Comparison of ENCODE assay signal across 9 mouse cellular contexts in genomic region chr8:48843931-48844285, GRCm38 (mm10). TPM values are rescaled to one million over a fixed set of nuclear protein-coding genes. Genes with fewer than 3 reads are reported as not detected.
DNase-seq lines count a peak whose midpoint lies in the region; ATAC-seq and TF ChIP-seq lines count a peak whose summit lies in the region.
"Had no signal": no experiment of that assay in that cellular context is flagged by ENCODE, and none has a peak within 500 bp of the region (broad histone marks: within the 10 kb centered on the region; RNA-seq: fewer than 3 reads in every experiment).

Gene Tenm3, minus strand, starts transcription at chr8:48843951.

- WGBS in kidney, adult 2 months: under 1% methylated on average over 19 of the region's 19 CpGs
- WGBS in embryonic facial prominence, embryonic 13.5 days: 0% methylated on average over 19 of the region's 19 CpGs
- WGBS in hindbrain, embryonic 15.5 days: under 1% methylated on average over 19 of the region's 19 CpGs
- under 1% methylated on average over 19 of the region's 19 CpGs for WGBS in liver, embryonic 12.5 days (ENCODE audit: insufficient replicate concordance)

- peak; percentile 18 for DNase-seq in kidney, adult 2 months
- DNase-seq in kidney, adult 11 months: no peak
- DNase-seq in ES-E14 (ENCODE audit: low read depth, low spot score): no peak
- DNase-seq in testis, postnatal 10 days (ENCODE audit: low spot score): peak; percentile 51

- H3K27ac ChIP-seq in kidney, adult 2 months (ENCODE audit: insufficient read depth, low read depth, low read length): no peak within 1 kb of the TSS
- H3K27ac ChIP-seq in ES-E14 (ENCODE audit: insufficient read depth, low read depth, low read length, poor library complexity, severe bottlenecking): no peak within 1 kb of the TSS
- peak within 1 kb of the TSS; percentile 93 for H3K27ac ChIP-seq in embryonic facial prominence, embryonic 13.5 days
- peak within 1 kb of the TSS; percentile 83 for H3K27ac ChIP-seq in hindbrain, embryonic 15.5 days (replicated peaks)
- H3K27ac ChIP-seq in liver, embryonic 12.5 days: peak within 1 kb of the TSS; percentile 36; the same call in 1 of the 2 replicates

- no peaks in the 10 kb centered on the region for H3K4me1 ChIP-seq in kidney, adult 2 months (ENCODE audit: control insufficient read depth, insufficient read depth, low read length)
- H3K4me1 ChIP-seq in ES-E14 (ENCODE audit: control insufficient read depth in 2 of 2, insufficient read depth in 2 of 2, low read length in 2 of 2, poor library complexity in 1 of 2): 0 out of 4 replicates have a peak, but pooled peaks cover 0 to 4% of the 10 kb centered on the region in 2 experiments
- peaks cover 26% of the 10 kb centered on the region for H3K4me1 ChIP-seq in embryonic facial prominence, embryonic 13.5 days
- peaks cover 29% of the 10 kb centered on the region for H3K4me1 ChIP-seq in hindbrain, embryonic 15.5 days (replicated peaks)
- H3K4me1 ChIP-seq in liver, embryonic 12.5 days: no peaks in the 10 kb centered on the region

- H3K36me3 ChIP-seq in kidney, adult 2 months (ENCODE audit: control insufficient read depth, insufficient read depth, low read length): no peaks in the 10 kb centered on the region
- H3K36me3 ChIP-seq in ES-E14 (ENCODE audit: control insufficient read depth, insufficient read depth, low read length, poor library complexity, severe bottlenecking): no peaks in the 10 kb centered on the region
- H3K36me3 ChIP-seq in embryonic facial prominence, embryonic 13.5 days: no peaks in the 10 kb centered on the region
- no peaks in the 10 kb centered on the region for H3K36me3 ChIP-seq in hindbrain, embryonic 15.5 days
- no peaks in the 10 kb centered on the region for H3K36me3 ChIP-seq in liver, embryonic 12.5 days

- peak within 1 kb of the TSS; percentile 83 for H3K4me2 ChIP-seq in embryonic facial prominence, embryonic 13.5 days
- peak within 1 kb of the TSS; percentile 94 for H3K4me2 ChIP-seq in hindbrain, embryonic 15.5 days
- peak within 1 kb of the TSS; percentile 65 for H3K4me2 ChIP-seq in liver, embryonic 12.5 days

- in situ Hi-C loops in ES-E14 (cut with MboI; ENCODE audit: low sequenced_read_pairs in 2 of 2, unreplicated experiment in 2 of 2): no loop called here

- no peak for TF ChIP-seq CTCF in kidney, adult 2 months (conservative IDR thresholded peaks at IDR 0.05; ENCODE audit: insufficient read depth, insufficient read length, low read depth, low read length)

- no peaks in the 10 kb centered on the region for H3K9me3 ChIP-seq in ES-E14 (ENCODE audit: control insufficient read depth, insufficient read depth, low read depth, low read length)
- H3K9me3 ChIP-seq in embryonic facial prominence, embryonic 13.5 days: no peaks in the 10 kb centered on the region
- H3K9me3 ChIP-seq in hindbrain, embryonic 15.5 days: no peaks in the 10 kb centered on the region
- H3K9me3 ChIP-seq in liver, embryonic 12.5 days (replicated peaks): no peaks in the 10 kb centered on the region

- H3K27me3 ChIP-seq in kidney, adult 2 months (replicated peaks; ENCODE audit: control insufficient read depth, insufficient read depth, low read length): no peaks in the 10 kb centered on the region; the same call in 1 of the 2 replicates
- H3K27me3 ChIP-seq in embryonic facial prominence, embryonic 13.5 days: peaks cover 32% of the 10 kb centered on the region
- H3K27me3 ChIP-seq in hindbrain, embryonic 15.5 days: peaks cover 21% of the 10 kb centered on the region
- H3K27me3 ChIP-seq in liver, embryonic 12.5 days (replicated peaks): peaks cover 59% of the 10 kb centered on the region

- H3K9ac ChIP-seq in ES-E14 (ENCODE audit: insufficient read depth, low read depth, low read length, poor library complexity, severe bottlenecking): peak within 1 kb of the TSS; percentile 78
- peak within 1 kb of the TSS; percentile 88 for H3K9ac ChIP-seq in embryonic facial prominence, embryonic 13.5 days
- peak within 1 kb of the TSS; percentile 62 for H3K9ac ChIP-seq in hindbrain, embryonic 15.5 days
- peak within 1 kb of the TSS; percentile 46; the same call in 1 of the 2 replicates for H3K9ac ChIP-seq in liver, embryonic 12.5 days

- peak within 1 kb of the TSS; percentile 47 for H3K4me3 ChIP-seq in kidney, adult 2 months (ENCODE audit: insufficient read depth, low read depth, low read length)
- H3K4me3 ChIP-seq in ES-E14 (ENCODE audit: insufficient read depth in 1 of 2, low read depth in 1 of 2, low read length in 2 of 2, poor library complexity in 1 of 2, severe bottlenecking in 1 of 2): peak within 1 kb of the TSS; percentile 90 to 98
- peak within 1 kb of the TSS; percentile 75 for H3K4me3 ChIP-seq in embryonic facial prominence, embryonic 13.5 days
- H3K4me3 ChIP-seq in hindbrain, embryonic 15.5 days: peak within 1 kb of the TSS; percentile 84
- peak within 1 kb of the TSS; percentile 61 for H3K4me3 ChIP-seq in liver, embryonic 12.5 days

- no peak for ATAC-seq in embryonic facial prominence, embryonic 13.5 days (ENCODE audit: insufficient number of reproducible peaks, insufficient read depth, low FRiP score, low TSS enrichment, low read depth)
- ATAC-seq in hindbrain, embryonic 15.5 days (ENCODE audit: low FRiP score, low read depth): peak; percentile 72
- no peak for ATAC-seq in liver, embryonic 12.5 days
- no peak for ATAC-seq in inflammation-experienced regulatory T-cells, adult 6 months

- no peak for TF ChIP-seq POLR2A in kidney, adult 2 months (IDR thresholded peaks at IDR 0.05; ENCODE audit: low read depth, low read length)

TF ChIP-seq in ES-E14, 5 proteins besides CTCF, POLR2A, EP300 and RAD21:
- no peak for TF ChIP-seq ZNF384 (IDR thresholded peaks at IDR 0.05; ENCODE audit: low read depth, low read length)
- no peak for TF ChIP-seq HCFC1 (IDR thresholded peaks at IDR 0.05; ENCODE audit: borderline replicate concordance, insufficient read depth, low read length)
- no peak for TF ChIP-seq CHD2 (IDR thresholded peaks at IDR 0.05; ENCODE audit: low read depth, low read length)
- no peak for TF ChIP-seq MAFK (IDR thresholded peaks at IDR 0.05; ENCODE audit: insufficient read depth, low read depth, low read length)

RNA-seq across cellular contexts. Expression of gene Tenm3, which starts in this region (rescaled TPM):
- 2.0 and 2.4 TPM in 2 replicates for polyA plus RNA-seq in kidney, adult 2 months (2012; rRNA removed)
- total RNA-seq in ES-E14 (2012; rRNA removed): 33.5 and 53.0 TPM in 2 replicates
- polyA plus RNA-seq in embryonic facial prominence, embryonic 13.5 days (2015; fragmentation: Nextera tagmentation; extraction: Ambion mirVana): 53.7 and 60.7 TPM in 2 replicates
- polyA plus RNA-seq in hindbrain, embryonic 15.5 days (2015; fragmentation: Nextera tagmentation; extraction: Ambion mirVana): 29.6 and 32.7 TPM in 2 replicates
- 5.3 and 5.9 TPM in 2 replicates for polyA plus RNA-seq in liver, embryonic 12.5 days (2016; fragmentation: Nextera tagmentation; extraction: Ambion mirVana)
- polyA plus RNA-seq in inflammation-experienced regulatory T-cells, adult 6 months (2017; shearing (Covaris generic)): not detected
- total RNA-seq: neutrophil, adult 5-6 weeks had no signal

Comparison
In these comparisons a context has a peak if more than half of its experiments do, and no peak if none do; other contexts are left out.
1. DNase-seq: peak in kidney, adult 2 months (single experiment) and testis, postnatal 10 days (single experiment); none in kidney, adult 11 months (single experiment) and ES-E14 (single experiment).
2. H3K27ac ChIP-seq: peak in embryonic facial prominence, embryonic 13.5 days (single experiment), hindbrain, embryonic 15.5 days (single experiment) and liver, embryonic 12.5 days (single experiment); none in kidney, adult 2 months (single experiment) and ES-E14 (single experiment).
3. Peak in every context shown above with its lines, with median percentiles within 50 percentile points of each other: H3K4me3 ChIP-seq, H3K9ac ChIP-seq and H3K4me2 ChIP-seq.